Mouse (Mus musculus) c-Kit-negative CD71-positive TER-119-positive erythroid progenitor cells, embryonic 14.5 days (primary cell): ENCODE data around the gene Car4.

Experiments used
- DNase-seq: peaks from one replicate; pipeline ENCODE4 v3.0.0-alpha.2; 2013; ENCODE audit warnings: low read depth, low spot score

The Car4 gene

GRCm38 (mm10) chr11:84958271-84958630 lies 665 bp downstream of the Car4 start:
- no peak for DNase-seq

- no peak for DNase-seq
These were observed 1.6 kb downstream of the Car4 start for GRCm38 (mm10) chr11:84959181-84959580.

GRCm38 (mm10) chr11:84959701-84960181 lies 2.2 kb downstream of the Car4 start:
- DNase-seq: no peak

GRCm38 (mm10) chr11:84960291-84960690 lies 2.7 kb downstream of the Car4 start:
- no peak for DNase-seq

GRCm38 (mm10) chr11:84960780-84961179 lies 3.2 kb downstream of the Car4 start:
- DNase-seq: no peak

GRCm38 (mm10) chr11:84961571-84961970 lies 4.0 kb downstream of the Car4 start:
- DNase-seq: no peak

- DNase-seq: no peak
These were observed 5.0 kb downstream of the Car4 start for GRCm38 (mm10) chr11:84962536-84962935.

GRCm38 (mm10) chr11:84963556-84963955 lies 6.0 kb downstream of the Car4 start:
- DNase-seq: no peak

GRCm38 (mm10) chr11:84966696-84967095 lies 9.1 kb downstream of the Car4 start:
- no peak for DNase-seq

- DNase-seq: no peak
These were observed 9.5 kb downstream of the Car4 start for GRCm38 (mm10) chr11:84967113-84967512.

- no peak for DNase-seq
These were observed 10.7 kb downstream of the Car4 start for GRCm38 (mm10) chr11:84968309-84968708.

GRCm38 (mm10) chr11:84968775-84969174 lies 11.2 kb downstream of the Car4 start:
- no peak for DNase-seq

GRCm38 (mm10) chr11:84972067-84972466 lies 14.5 kb downstream of the Car4 start:
- no peak for DNase-seq

- DNase-seq: no peak
These were observed 16.1 kb downstream of the Car4 start for GRCm38 (mm10) chr11:84973661-84974060.

- DNase-seq: no peak
These were observed 17.0 kb downstream of the Car4 start for GRCm38 (mm10) chr11:84974582-84974981.

- no peak for DNase-seq
These were observed 19.1 kb downstream of the Car4 start for GRCm38 (mm10) chr11:84976706-84977105.

GRCm38 (mm10) chr11:84977385-84977952 lies 19.9 kb downstream of the Car4 start:
- no peak for DNase-seq

- peak; percentile 27 for DNase-seq
These were observed 20.5 kb downstream of the Car4 start for GRCm38 (mm10) chr11:84978113-84978512.

- DNase-seq: no peak
These were observed 21.8 kb downstream of the Car4 start for GRCm38 (mm10) chr11:84979351-84979750.

GRCm38 (mm10) chr11:84980697-84981096 lies 23.1 kb downstream of the Car4 start:
- DNase-seq: no peak

GRCm38 (mm10) chr11:84985421-84985820 lies 27.8 kb downstream of the Car4 start:
- DNase-seq: no peak

- DNase-seq: no peak
These were observed 30.8 kb downstream of the Car4 start for GRCm38 (mm10) chr11:84988341-84988919.

GRCm38 (mm10) chr11:84992996-84993395 lies 35.4 kb downstream of the Car4 start:
- no peak for DNase-seq

- no peak for DNase-seq
These were observed 37.7 kb downstream of the Car4 start for GRCm38 (mm10) chr11:84995241-84995640.
